Mouse (Mus musculus) layer of hippocampus, postnatal 14 days (tissue): ENCODE measurements at regions not wholly inside any gene's neighbourhood (a gene's known extent, or its start where the extent isn't known, plus 50 kb on each side); places are given as distances from the start of the nearest gene placed in this dataset.
A peak's percentile ranks its signal among the peaks of the same experiment; 100 is the strongest.
"Not testable (repeated sequence)": the region's sequence is repeated elsewhere in the genome, so short reads cannot be mapped to it uniquely, and the experiment has no call there.

ENCODE experiments used
- DNase-seq, 2 experiments: peaks; one replicate each; pipeline ENCODE4 v3.0.0; 2021 to 2022; ENCODE audit warnings: low spot score in 2 of 2, mixed read lengths in 1 of 2

DNA sequence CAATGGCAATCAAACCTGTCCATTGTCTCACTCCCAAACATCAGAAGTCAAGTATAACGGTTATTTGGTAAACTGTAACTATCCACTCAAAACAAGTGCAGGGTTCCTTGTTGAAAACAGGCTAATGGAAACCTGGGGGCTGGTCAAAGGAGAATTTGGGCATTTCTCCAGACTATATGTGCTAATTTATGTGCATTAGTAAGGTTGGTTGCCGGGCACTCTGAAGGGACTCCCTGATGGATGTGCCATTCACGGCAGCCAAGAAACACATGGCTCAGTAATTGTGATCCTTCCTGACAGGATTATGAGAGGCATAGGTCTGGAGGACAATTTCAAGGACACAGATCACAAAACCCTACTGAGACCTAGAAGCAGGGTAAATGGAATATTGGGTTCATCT, 295.5 kb upstream of the Ubash3b start:
- no peak for DNase-seq

DNA sequence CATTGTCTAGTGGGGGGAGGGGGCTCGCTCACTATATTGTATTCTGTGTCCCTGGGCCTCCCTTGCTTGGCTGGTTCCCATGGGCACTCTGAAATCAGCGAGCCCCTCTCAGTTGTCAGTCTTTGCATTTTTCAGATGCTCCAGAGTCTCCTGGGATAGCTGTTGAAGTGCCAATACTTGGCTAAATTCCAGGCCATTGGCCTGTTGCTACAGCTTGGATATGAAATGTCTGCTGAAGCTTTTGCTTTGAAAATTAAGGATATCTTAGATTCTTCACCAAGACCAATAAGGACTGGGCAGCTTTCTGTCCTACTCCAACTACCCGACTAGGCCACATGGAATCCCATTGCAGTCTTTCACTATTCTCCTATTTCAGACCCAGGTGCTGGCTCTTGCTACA, 290.2 kb upstream of the Ubash3b start:
- DNase-seq, result no peak

DNA sequence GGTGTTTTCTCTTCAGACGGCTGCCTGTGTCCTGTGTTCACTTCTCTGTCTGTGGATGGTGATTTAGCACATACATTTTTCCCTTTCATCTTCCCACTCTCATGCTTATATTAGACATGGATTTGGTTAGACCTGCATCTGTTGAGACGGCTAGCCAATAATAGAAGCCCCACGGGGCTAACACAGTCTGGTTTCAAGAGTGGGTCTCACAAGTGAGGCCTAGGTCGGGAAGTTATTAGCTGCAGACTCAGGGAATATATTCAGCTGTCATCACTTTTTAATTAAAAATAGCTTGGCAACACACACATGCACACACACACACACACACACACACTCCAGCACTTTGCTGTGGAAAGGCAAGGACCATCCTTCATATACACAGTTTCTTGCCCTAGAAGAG, 287.7 kb upstream of the Ubash3b start:
- DNase-seq, result no peak

DNA sequence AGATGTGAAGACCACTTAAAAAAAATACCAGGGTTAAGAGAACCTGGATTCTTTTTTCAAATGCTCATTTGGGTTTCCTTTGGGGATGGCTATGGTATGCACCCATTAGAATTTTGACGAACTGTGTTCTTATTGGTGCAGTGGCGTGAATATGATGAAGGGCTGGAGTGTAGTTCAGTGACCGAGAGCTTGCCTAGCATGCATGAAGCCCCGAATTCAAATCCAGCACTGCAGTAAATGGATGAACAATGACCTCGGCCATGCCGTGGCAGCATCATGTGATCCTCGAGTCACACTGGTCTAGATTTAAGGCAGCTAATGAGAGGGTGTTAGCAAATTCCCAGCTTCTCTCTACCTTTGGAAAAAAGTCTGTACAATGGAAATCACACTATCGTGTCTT, 286.4 kb upstream of the Ubash3b start:
- no peak for DNase-seq

DNA sequence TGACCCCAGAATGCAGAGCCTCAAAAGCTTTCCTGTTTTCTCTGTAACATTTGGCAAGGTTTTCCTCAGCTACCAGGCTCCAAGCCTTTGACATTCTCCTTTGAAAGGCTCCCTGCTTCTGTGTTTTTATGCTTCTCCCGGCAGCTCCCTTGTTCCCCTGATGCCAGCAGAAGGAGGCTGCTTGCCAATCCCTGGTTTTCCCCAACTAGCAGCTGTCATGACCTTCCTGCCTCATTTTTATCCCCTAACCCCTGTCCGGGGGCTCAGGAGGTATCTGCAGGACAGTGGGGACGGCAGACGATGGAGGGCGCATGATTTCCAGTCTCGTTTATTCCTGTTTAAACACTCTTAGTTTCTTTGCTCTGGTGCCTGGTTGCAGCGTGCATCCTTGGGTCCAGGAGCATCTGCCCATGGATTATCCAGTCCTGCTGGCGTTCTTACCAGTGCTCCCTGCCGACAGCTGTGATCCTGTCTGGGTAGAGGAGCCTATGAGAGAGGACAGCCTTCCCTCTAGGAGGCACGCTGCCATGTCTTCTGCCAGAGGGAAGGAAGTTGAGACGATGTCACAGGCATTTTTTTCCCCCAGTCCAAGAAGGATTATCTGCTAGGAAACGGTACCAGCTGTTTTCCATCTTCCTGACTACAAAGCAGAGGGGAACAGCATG, 285.8 kb upstream of the Ubash3b start:
- peak; percentile 67 to 80 for DNase-seq

DNA sequence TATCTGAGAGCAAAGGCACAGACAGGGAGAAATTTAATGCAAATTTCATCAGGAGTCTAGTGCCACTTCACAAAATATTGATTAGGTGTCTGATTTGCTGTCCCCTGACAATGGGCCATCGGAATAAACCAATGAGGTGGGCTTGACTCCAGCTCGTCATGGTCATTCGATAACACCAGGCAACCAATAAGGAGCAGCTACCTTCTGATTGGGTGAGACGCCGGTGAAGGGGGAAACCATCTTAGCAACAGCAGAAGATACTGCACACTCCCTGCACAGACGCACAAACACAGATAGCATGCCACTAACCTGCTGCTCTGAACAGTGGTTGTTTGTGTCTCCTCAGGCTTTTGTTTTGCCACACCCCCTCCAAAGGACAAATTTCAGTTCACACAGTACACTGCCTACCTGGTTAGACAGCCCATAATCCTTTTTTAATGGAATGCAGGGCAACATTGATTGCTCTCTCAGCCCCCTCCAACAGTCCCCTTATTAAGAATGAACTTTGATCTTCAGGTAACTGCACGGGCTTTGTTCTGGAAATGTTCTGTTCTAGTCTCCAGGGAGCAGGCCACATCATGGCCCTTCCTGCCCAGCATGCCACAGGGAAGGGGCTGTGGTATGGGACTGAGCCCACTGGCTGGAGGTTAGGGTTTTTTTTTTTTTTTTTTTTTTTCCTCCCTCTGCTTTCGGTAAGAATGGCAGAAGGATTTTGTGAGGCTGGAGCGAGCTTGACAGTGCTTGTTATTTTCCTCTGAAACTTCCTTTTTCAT, 285.1 kb upstream of the Ubash3b start:
- peak; percentile 66 to 87 for DNase-seq

DNA sequence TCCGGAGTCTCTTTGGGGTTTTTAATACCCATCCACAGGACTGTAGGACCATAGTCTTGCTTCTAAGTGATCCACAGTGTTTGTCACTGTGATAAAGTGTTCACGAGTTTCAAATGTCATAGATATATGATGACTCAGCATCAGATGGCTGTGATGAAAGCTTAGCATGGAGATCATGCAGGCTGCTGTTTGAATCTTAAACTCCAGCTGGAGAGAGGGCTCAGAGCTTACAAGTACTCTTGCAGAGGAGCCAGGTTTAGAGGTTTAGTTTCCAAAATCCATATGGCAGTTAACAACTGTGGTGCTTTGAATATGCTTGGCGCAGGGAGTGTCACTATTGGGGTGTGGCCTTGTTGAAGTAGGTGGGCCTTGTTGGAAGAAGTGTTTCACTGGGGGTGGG, 280.9 kb upstream of the Ubash3b start:
- no peak for DNase-seq

DNA sequence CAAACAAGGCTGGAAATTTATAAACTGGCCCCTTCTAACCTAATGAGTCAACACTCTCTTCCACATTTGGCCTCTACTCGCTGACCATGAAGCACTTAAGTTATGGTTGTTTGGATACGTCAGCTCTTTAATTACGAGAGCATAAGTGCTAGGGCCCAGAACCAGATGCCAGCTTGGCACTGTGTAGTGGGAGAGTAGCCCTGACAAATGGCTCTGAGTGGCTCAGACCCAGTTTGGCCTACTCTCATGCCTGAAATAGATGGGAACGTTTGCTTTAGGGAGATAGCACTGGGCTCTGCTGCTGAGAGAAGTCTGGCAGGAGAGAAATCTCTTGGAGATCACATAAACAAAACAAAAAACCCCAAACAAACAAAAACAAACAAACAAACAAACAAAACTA, 278.5 kb upstream of the Ubash3b start:
- peak; percentile 49 to 77 for DNase-seq

DNA sequence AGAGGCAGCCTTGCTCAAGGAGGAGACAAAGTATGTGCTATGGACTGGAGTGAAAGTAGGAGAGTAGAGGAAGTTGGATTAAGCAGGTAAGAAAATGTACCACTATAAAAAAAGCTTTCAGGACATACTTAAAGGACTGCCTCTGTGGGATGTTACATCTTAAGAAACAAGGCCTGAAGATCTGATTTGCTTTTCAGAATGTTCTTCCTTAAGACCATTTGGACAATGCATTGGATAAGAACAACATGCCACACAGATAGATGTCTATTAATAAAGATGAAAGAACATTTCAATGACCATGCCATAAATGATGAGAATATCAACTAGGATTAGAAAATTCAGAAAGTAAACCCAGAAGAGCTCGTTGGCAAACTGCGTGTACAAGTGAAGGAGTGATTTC, 276.6 kb upstream of the Ubash3b start:
- DNase-seq, result no peak

DNA sequence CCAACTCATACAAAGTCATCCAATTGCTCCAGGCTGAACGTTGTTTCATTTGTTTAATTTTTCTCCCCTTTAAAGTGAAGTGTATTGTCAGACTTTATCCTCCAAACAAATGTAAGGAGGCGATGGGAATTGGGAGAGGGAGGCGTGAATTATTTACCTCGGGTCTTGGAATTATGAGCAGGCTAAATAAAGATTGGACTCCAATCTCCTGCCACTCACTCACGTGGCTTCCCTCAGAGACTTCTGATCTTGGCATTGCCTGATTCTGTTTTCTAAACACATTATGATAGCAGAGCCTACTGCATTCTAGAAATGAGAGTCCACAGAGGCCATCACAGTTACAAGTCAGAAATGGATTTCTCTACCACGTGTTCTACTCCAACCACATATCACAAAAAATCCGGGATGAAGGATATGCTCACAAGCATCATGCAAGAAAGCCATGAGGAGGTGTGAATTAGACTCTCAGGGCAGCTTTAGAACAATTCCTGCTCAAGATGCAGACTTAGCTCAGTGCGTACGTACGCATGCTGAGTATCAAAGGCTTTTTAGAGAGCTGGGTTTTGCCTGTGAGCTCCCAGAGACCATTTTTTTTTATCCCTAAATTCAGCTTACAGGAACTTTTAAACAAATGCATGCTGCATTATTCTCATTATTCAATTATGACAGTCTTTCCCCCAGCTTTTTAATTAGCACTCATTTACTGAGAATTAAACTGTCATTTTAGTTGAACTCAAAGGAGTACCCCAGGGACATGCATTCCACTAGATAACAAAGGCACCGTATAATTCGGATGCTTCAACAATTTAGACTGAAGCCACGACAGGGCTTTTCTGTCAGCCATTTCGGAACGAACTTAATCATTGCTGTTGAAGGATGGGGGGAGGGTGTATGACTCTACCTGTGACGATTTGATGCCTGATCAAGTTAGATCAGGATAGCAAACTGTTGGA, 269.2 kb upstream of the Ubash3b start:
- no peak for DNase-seq

DNA sequence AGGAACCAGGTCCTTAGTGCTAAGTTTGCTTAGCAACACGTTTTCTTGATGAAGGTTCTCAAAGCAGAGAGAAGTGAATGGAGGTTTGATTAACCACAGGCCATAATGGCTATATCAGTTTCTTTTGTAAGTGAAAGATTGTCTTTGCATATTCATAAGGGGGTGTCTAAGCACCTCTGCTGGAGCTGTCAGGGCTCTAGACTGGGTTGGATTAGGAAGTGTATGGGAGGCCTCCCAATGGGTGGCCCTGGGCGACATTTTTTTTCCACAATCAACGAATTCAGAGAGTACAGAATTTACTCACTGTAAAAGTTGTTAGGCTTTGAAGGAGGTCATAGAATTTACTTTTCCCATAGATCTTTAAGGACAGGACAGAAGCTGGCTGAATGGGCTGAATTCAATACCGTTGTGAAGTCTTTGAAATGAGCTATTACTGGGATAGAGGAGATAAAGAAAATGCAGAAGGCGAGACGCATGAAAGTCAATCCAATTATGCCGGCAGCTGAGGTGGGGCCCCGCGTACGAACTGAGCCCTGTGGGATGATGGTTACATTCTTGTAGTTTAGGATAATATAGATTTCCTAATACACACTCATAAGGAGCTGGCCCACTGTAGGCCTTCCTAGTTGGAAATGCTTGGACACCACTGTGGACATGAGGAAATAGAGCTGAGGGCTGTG, 268.4 kb upstream of the Ubash3b start:
- DNase-seq, result no peak

DNA sequence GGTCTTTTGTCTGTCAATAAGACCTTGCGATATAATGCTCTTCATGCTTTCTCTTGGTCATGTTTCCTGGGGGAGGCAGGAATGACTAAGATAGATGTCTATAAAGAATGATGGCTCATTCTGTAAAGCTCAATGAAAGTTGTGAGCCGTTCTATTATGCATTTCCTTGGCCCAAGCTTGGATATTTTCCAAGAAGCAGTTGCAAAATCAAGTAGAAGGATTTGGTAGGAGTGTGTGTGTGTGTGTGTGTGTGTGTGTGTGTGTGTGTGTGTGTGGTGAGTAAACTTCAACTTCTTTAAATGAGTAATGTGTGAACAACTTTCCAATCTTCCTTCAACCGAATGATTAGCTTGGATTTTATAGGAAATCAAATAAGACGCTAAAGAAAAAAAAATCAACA, 267.7 kb upstream of the Ubash3b start:
- DNase-seq, result no peak

DNA sequence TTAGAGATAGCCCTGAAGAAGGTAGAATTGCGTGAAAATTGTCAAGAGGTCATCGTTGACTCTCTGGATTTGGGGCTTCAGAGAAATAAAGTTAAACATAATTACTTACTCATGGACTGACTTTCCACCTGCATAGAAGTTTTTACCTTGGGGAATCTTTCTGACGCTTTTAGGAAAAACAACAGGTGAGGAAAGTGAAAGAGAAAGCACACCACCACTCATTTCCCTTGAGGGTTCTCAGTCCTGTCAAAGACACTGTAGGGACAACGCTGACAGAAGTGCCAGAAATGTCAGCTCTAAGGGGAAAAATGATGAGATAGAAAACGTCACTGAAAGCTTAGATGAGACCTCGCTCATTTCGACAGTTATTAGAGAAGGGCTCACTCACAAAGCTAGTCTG, 265.2 kb upstream of the Ubash3b start:
- no peak for DNase-seq

DNA sequence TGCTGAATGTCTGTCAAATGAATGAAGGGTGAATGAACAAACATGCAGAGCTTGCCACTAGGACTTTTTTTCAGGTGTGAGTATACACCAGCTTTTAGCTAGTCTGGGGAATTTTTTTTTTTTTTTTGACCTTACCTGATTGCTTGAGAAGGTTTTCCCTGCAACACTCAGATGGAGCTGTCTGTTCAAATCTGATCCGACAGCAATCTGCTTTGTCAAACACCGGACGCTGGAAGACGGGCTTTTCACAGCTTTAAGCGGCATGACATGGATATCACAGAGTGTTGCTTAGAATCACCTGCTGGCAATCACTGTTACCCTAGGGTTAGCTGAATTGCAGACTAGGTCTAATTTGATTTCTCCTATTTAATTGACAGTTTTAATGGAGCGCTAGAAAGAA, 263.7 kb upstream of the Ubash3b start:
- DNase-seq, result no peak

DNA sequence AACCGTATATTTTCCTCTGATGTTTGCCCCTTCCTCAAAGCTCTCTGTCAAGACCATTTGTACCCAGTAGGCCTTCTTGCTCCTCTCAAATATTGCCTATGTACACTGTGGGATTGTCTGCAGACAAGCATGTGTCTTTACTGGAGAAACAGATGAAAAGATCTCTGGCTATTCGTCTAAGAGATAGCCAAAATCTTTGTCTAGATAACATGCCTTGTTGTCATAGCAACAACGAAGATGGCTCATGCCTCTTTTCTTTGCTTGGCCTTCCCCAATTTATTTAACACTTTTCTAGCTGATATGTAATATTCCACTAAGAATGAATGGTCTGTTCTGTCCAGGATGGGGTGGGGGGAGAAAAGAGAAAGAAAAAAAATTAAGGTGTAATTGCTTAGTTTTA, 252.3 kb upstream of the Ubash3b start:
- no peak for DNase-seq

DNA sequence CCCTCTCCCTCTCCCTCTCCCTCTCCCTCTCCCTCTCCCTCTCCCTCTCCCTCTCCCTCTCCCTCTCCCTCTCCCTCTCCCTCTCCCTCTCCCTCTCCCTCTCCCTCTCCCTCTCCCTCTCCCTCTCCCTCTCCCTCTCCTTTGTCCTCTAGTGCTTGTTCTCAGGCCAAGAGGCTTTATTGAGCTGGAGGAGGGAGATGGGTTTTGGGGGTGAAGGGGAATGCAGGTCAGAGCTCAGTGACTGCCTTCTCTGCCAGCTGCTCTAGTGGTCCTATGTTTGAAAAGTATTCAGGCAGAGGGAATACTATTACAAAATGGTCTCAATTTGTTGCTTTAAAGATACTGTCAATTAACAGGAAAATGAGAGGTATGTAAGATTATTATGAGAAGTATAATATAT, 251.6 kb upstream of the Ubash3b start:
- not testable (repeated sequence) for DNase-seq

DNA sequence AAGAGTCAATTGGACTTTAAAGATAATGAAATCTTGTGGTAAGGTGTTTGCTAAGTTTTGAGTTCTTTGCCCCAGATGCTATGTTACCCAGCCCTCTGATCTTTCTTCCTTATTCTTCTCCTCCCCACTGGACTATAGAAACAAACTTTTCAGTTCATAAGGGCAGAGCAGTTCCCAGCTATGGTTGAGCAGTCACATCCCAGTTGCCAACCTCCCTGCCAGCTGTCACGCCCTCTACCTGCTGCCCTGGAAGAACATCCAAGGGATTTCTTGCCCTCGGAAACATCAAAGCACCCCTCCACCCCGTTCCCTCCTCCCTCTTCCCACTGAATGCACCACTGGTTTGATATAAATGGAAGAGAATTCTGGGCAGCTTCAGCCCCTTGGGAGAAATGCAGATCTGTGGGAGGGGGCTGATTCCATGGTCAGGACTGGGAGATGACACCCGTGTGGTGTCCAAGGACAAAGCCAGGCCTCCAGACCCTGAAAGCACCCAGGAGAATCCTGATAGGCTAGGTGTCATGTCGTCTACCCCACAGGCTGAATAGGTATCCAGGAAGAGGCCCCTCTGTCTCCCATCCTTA, 250.8 kb upstream of the Ubash3b start:
- DNase-seq, result no peak

DNA sequence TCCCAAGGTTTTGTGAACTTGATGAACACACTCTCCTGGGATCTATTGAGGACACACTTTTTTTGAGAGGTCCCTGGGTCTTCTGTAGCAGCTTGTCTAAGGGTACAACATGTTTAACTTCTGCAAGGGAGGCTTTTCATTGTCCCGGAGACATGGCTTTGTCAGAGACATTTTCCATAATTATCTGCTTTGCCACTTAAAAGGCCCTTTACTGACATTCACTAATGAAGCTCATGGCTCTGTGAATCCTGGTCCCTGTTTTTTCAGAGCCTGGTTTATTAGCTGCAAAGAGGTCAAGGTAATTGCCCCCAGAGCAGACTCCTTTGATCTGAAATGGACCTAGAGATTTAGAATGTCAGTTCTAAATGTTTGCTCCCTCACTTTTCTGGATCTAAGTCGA, 246.8 kb upstream of the Ubash3b start:
- no peak for DNase-seq

DNA sequence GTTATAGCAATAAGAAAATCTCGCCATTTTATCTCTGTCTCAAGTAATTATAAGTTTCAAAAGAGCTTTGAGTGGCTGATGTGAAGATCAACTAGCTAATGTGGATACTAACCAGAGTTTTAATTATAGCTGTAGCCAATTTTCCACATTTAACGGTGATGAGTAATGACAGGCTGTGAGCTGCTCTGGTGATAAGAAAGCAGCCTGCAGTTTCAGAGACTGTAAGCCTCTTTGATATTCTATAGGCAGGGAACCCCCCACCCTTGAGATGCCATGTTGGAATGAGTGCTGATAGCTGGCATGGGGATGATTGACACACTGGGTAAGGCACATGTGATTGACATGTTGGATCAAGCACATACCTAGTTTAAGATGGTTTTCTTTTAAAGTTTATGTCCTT, 245.6 kb upstream of the Ubash3b start:
- no peak for DNase-seq

DNA sequence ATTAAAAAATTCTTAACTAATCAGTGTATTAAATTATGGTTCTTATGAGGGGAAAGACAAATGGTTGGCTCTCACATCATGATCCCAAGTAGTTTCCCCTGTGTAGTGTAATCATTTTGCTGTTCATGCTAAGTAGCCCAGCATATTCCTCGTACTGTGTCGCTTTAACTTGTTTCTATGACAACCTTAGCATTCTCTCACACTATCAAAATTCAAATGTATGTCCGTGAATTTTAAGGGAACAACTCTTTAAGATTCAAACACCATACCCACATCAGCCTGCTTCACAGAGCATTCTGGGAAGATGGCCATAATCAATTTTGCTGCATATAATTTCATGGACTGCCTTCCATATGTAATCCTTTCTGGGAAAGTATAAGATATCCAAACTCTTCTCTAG, 241.4 kb upstream of the Ubash3b start:
- no peak for DNase-seq

DNA sequence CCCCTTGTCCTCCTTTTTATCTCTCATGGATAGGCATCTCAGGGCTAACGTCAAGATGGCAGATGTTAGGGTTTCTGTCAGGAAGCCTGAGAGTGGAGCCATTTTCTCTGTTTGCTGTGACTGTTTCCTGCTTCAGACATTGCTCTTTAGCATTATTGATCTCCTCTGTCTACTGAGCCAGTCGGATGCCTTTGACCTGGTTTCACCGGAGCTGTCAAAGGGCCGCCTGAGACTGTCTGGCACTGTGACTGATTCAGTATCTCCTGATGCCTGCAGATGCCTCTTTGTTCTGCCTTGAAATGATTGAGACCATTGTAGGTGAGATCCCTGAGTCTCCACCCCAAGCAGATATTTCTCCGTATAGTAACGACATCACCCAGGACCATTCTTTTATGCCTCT, 239.5 kb upstream of the Ubash3b start:
- no peak for DNase-seq
